Mouse (Mus musculus) liver, embryonic 14.5 days (tissue): ENCODE measurements around the gene Olah.

Source experiments
- CTCF ChIP-seq: IDR thresholded peaks from 2 replicates; pipeline ENCODE4 v1.5.1; 2016; ENCODE audit warnings: antibody characterized with exemption, low read depth, control low read depth
- EP300 ChIP-seq: IDR thresholded peaks from 2 replicates; pipeline ENCODE4 v1.6.1; 2016; ENCODE audit warnings: antibody characterized with exemption, low read depth

DNA sequence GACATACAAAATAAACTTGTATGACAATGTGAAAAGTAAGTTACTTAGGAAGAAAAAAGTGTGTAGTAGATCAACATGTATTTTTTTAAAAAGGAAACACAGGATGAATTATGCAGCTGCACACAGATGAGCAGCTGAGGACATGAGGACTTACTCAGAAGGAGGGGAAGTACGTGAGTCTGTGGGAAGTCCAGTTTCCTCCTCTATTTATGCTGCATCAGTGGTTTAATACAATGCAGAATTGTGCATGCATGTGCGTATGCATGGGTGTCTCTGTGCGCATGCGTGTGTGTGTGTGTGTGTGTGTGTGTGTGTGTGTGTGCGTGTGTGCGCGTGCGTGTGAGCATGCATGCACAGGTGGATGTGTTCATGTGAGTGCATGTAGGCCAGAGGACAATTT lies 41.2 kb downstream of the Olah start:
- TF ChIP-seq CTCF (no peak), EP300 (no peak)
